Mouse (Mus musculus): ENCODE data around the gene Sugp2.
A peak's percentile ranks its signal among the peaks of the same experiment; 100 is the strongest.

DNA sequence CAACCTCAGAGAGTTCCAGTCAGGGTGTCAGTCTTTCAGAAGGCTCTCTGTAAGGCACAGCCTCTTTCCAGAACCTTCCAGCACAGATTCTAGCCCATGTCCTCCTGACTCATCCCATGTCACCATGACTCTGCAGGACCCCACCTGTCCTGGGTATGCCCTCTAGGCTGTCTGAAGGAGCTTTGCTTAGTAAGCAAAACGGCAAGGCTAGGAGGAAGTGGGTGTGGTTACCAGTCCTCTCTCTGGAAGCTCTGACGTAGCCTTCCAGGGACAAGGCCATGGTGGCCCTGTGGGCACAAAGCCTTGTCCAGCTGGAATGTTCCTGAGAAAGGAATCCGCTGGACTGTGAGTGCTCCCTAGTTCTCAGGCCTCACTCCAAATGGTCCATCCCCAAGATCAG, 38.9 kb downstream of the Sugp2 start:
- TF ChIP-seq CTCF (IDR thresholded peaks at IDR 0.05; ENCODE audit: low read depth) (no peak), EP300 (IDR thresholded peaks at IDR 0.05; ENCODE audit: low read depth) (peak; percentile 50; the same call in 1 of the 2 replicates)

Measured in liver, postnatal 0 days (tissue).